In the genomic region with DNA sequence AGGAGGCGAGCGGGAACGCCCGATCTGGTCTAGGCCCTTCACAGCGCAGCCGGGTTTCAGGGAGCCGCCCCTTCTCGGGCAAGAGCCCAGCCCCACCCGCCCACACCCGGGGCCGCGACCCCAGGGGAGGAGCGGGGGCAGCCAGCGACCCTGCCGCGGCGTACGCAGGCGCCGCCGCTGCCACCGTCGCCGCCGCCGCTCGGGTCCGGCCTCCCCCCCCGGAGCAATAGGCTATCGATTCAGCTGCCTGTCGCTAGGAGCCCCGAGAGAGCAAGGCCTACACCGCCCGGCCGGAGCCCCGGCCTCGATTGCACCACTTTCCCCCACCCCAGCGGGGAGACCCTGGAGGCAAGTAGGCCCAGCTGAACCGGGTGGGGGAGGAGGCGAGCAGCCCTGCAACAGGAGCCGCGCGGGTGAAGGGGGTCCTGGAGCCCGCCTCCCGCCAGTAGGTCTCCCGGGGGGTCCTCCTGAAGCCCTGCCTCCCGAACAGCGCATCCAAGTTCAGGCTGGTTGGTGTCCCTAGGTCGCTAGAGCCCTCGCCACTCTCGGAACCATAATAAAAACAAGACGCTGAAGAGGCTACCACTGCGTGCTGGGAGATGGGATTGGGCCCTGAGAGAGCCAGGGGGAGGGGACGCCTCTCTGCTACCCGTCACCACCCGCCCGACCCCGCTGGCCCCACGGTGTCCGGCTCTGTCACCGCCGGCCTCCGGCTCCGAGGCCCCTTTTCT, we compare ENCODE assay signal across 8 mouse cellular contexts. TPM values are rescaled to one million over a fixed set of nuclear protein-coding genes. Genes with fewer than 3 reads are reported as not detected.
DNase-seq lines count a peak whose midpoint lies in the region; ATAC-seq and TF ChIP-seq lines count a peak whose summit lies in the region.

No protein-coding gene starts in this region.

- peak; percentile 32; the same call in 1 of the 2 replicates for TF ChIP-seq POLR2A in bone marrow, adult 2 months (IDR thresholded peaks at IDR 0.05; ENCODE audit: borderline replicate concordance, control insufficient read depth, low read depth, low read length)
- TF ChIP-seq POLR2A in limb, embryonic 14.5 days (IDR thresholded peaks at IDR 0.05; ENCODE audit: borderline replicate concordance, extremely low read depth, insufficient read depth, insufficient read length), result no peak

- TF ChIP-seq CTCF in bone marrow, adult 2 months (IDR thresholded peaks at IDR 0.05; ENCODE audit: control insufficient read depth, insufficient read depth, low read length), result no peak

- WGBS in bone marrow, adult 2 months, result under 1% methylated on average over 61 of the region's 64 CpGs
- WGBS in embryonic facial prominence, embryonic 15.5 days, result 1% methylated on average over 52 of the region's 64 CpGs
- WGBS in heart, embryonic 10.5 days, result under 1% methylated on average over 64 of the region's 64 CpGs
- under 1% methylated on average over 37 of the region's 64 CpGs for WGBS in kidney, embryonic 14.5 days
- 0% methylated on average over 39 of the region's 64 CpGs for whole genome bisulfite sequencing in limb, embryonic 14.5 days
- whole genome bisulfite sequencing in midbrain, embryonic 15.5 days, result under 1% methylated on average over 54 of the region's 64 CpGs

- DNase-seq in A20 (ENCODE audit: low read depth, low spot score), result peak; percentile 84
- DNase-seq in heart, embryonic 10.5 days (ENCODE audit: low spot score), result peak; percentile 89
- DNase-seq in limb, embryonic 14.5 days (ENCODE audit: low spot score), result peak; percentile 61
- DNase-seq in spleen, adult 18-20 months, result peak; percentile 59 to 66

- H3K4me2 ChIP-seq in embryonic facial prominence, embryonic 15.5 days (replicated peaks), result peak overlapping the region; percentile 87
- H3K4me2 ChIP-seq in kidney, embryonic 14.5 days (replicated peaks; ENCODE audit: low read depth, low read length), result peak overlapping the region; percentile 76
- peak overlapping the region; percentile 77 for H3K4me2 ChIP-seq in limb, embryonic 14.5 days (replicated peaks; ENCODE audit: low read depth, low read length, severe bottlenecking)
- H3K4me2 ChIP-seq in midbrain, embryonic 15.5 days, result peak overlapping the region; percentile 73

- no peaks in the 10 kb centered on the region for H3K9me3 ChIP-seq in embryonic facial prominence, embryonic 15.5 days (replicated peaks)
- no peaks in the 10 kb centered on the region for H3K9me3 ChIP-seq in heart, embryonic 10.5 days
- no peaks in the 10 kb centered on the region for H3K9me3 ChIP-seq in kidney, embryonic 14.5 days (ENCODE audit: control insufficient read depth, low read length)
- H3K9me3 ChIP-seq in limb, embryonic 14.5 days (ENCODE audit: control insufficient read depth, low read length), result no peaks in the 10 kb centered on the region
- H3K9me3 ChIP-seq in midbrain, embryonic 15.5 days, result no peaks in the 10 kb centered on the region

- ATAC-seq in embryonic facial prominence, embryonic 15.5 days (ENCODE audit: insufficient number of reproducible peaks, low FRiP score, low TSS enrichment, low read depth), result peak; percentile 75
- peak; percentile 79 for ATAC-seq in kidney, embryonic 14.5 days (ENCODE audit: low FRiP score, low TSS enrichment)
- ATAC-seq in limb, embryonic 14.5 days (ENCODE audit: low FRiP score, low read depth), result peak; percentile 73
- ATAC-seq in midbrain, embryonic 15.5 days (replicated peaks), result peak; percentile 74

- H3K4me3 ChIP-seq in bone marrow, adult 2 months (replicated peaks; ENCODE audit: control insufficient read depth, low read depth, low read length), result peak overlapping the region; percentile 83
- peak overlapping the region; percentile 74 for H3K4me3 ChIP-seq in embryonic facial prominence, embryonic 15.5 days (replicated peaks)
- H3K4me3 ChIP-seq in heart, embryonic 10.5 days, result peak overlapping the region; percentile 98
- H3K4me3 ChIP-seq in kidney, embryonic 14.5 days (ENCODE audit: low read length), result peak overlapping the region; percentile 93
- H3K4me3 ChIP-seq in limb, embryonic 14.5 days (replicated peaks; ENCODE audit: low read length), result peak overlapping the region; percentile 91
- peak overlapping the region; percentile 96 for H3K4me3 ChIP-seq in midbrain, embryonic 15.5 days

- no peaks in the 10 kb centered on the region for H3K27me3 ChIP-seq in embryonic facial prominence, embryonic 15.5 days
- no peaks in the 10 kb centered on the region for H3K27me3 ChIP-seq in heart, embryonic 10.5 days (ENCODE audit: insufficient read depth, poor library complexity, severe bottlenecking)
- no peaks in the 10 kb centered on the region for H3K27me3 ChIP-seq in kidney, embryonic 14.5 days (ENCODE audit: control insufficient read depth, insufficient read depth, low read length)
- H3K27me3 ChIP-seq in limb, embryonic 14.5 days (ENCODE audit: control insufficient read depth, insufficient read depth, low read length), result no peaks in the 10 kb centered on the region
- no peaks in the 10 kb centered on the region for H3K27me3 ChIP-seq in midbrain, embryonic 15.5 days (replicated peaks)

- H3K4me1 ChIP-seq in bone marrow, adult 2 months (ENCODE audit: control insufficient read depth, insufficient read depth, low read length), result no peaks in the 10 kb centered on the region; the same call in 1 of the 2 replicates
- peaks cover 11% of the 10 kb centered on the region for H3K4me1 ChIP-seq in embryonic facial prominence, embryonic 15.5 days
- H3K4me1 ChIP-seq in heart, embryonic 10.5 days, result peaks cover 19% of the 10 kb centered on the region
- H3K4me1 ChIP-seq in kidney, embryonic 14.5 days (ENCODE audit: control insufficient read depth, insufficient read depth, low read length), result peaks cover 7% of the 10 kb centered on the region; the same call in 1 of the 2 replicates
- H3K4me1 ChIP-seq in limb, embryonic 14.5 days (ENCODE audit: control insufficient read depth, insufficient read depth, low read length), result no peaks in the 10 kb centered on the region
- H3K4me1 ChIP-seq in midbrain, embryonic 15.5 days, result peaks cover 35% of the 10 kb centered on the region

- no peaks in the 10 kb centered on the region for H3K36me3 ChIP-seq in embryonic facial prominence, embryonic 15.5 days
- H3K36me3 ChIP-seq in heart, embryonic 10.5 days, result no peaks in the 10 kb centered on the region
- 0 out of 2 replicates have a peak, but pooled peaks cover 3% of the 10 kb centered on the region for H3K36me3 ChIP-seq in kidney, embryonic 14.5 days (ENCODE audit: control insufficient read depth, insufficient read depth, low read length)
- peaks cover 7% of the 10 kb centered on the region for H3K36me3 ChIP-seq in limb, embryonic 14.5 days (ENCODE audit: control insufficient read depth, insufficient read depth, low read length)
- no peaks in the 10 kb centered on the region for H3K36me3 ChIP-seq in midbrain, embryonic 15.5 days (replicated peaks)

- peak overlapping the region; percentile 69 for H3K27ac ChIP-seq in bone marrow, adult 2 months (ENCODE audit: control insufficient read depth, insufficient read depth, low read depth, low read length, poor library complexity)
- peak overlapping the region; percentile 97 for H3K27ac ChIP-seq in embryonic facial prominence, embryonic 15.5 days (replicated peaks)
- H3K27ac ChIP-seq in heart, embryonic 10.5 days, result peak overlapping the region; percentile 97
- H3K27ac ChIP-seq in kidney, embryonic 14.5 days (ENCODE audit: low read depth, low read length), result peak overlapping the region; percentile 97
- peak overlapping the region; percentile 91 for H3K27ac ChIP-seq in limb, embryonic 14.5 days (replicated peaks; ENCODE audit: low read depth, low read length)
- H3K27ac ChIP-seq in midbrain, embryonic 15.5 days, result peak overlapping the region; percentile 96

- peak overlapping the region; percentile 72 for H3K9ac ChIP-seq in embryonic facial prominence, embryonic 15.5 days
- peak overlapping the region; percentile 90 for H3K9ac ChIP-seq in kidney, embryonic 14.5 days (ENCODE audit: low read depth, low read length)
- H3K9ac ChIP-seq in limb, embryonic 14.5 days (ENCODE audit: low read depth, low read length, severe bottlenecking), result peak overlapping the region; percentile 84
- peak overlapping the region; percentile 96 for H3K9ac ChIP-seq in midbrain, embryonic 15.5 days

RNA-seq across cellular contexts. Expression of a gene that starts 1.3 kb away (rescaled TPM):
- polyA plus RNA-seq in bone marrow, adult 2 months (2011; ENCODE audit: insufficient read depth, insufficient read length, low replicate concordance, missing spikeins), result 4.6 and 12.5 TPM in 2 replicates
- 13.7 and 15.3 TPM in 2 replicates for polyA plus RNA-seq in embryonic facial prominence, embryonic 15.5 days (2015; fragmentation: Nextera tagmentation; extraction: Ambion mirVana)
- 8.5 and 9.9 TPM in 2 replicates for polyA plus RNA-seq in heart, embryonic 10.5 days (2016; fragmentation: Nextera tagmentation; extraction: Ambion mirVana)
- 8.6 and 11.2 TPM in 2 replicates for polyA plus RNA-seq in kidney, embryonic 14.5 days (2014; fragmentation: Nextera tagmentation; extraction: Ambion mirVana)
- 27.8 and 33.9 TPM in 2 replicates for polyA plus RNA-seq in limb, embryonic 14.5 days (2012; rRNA removed)
- 13.9 and 15.6 TPM in 2 replicates for polyA plus RNA-seq in limb, embryonic 14.5 days (2014; fragmentation: Nextera tagmentation; extraction: Ambion mirVana)
- polyA plus RNA-seq in midbrain, embryonic 15.5 days (2015; fragmentation: Nextera tagmentation; extraction: Ambion mirVana), result 25.5 and 26.6 TPM in 2 replicates

RNA-seq across cellular contexts. Expression of a gene that starts 27.8 kb away (rescaled TPM):
- 1.8 and 7.0 TPM in 2 replicates for polyA plus RNA-seq in bone marrow, adult 2 months (2011; ENCODE audit: insufficient read depth, insufficient read length, low replicate concordance, missing spikeins)
- polyA plus RNA-seq in embryonic facial prominence, embryonic 15.5 days (2015; fragmentation: Nextera tagmentation; extraction: Ambion mirVana), result 24.1 and 25.3 TPM in 2 replicates
- 21.2 TPM in 2 replicates for polyA plus RNA-seq in heart, embryonic 10.5 days (2016; fragmentation: Nextera tagmentation; extraction: Ambion mirVana)
- 21.6 and 28.8 TPM in 2 replicates for polyA plus RNA-seq in kidney, embryonic 14.5 days (2014; fragmentation: Nextera tagmentation; extraction: Ambion mirVana)
- polyA plus RNA-seq in limb, embryonic 14.5 days (2012; rRNA removed), result 30.5 and 33.1 TPM in 2 replicates
- polyA plus RNA-seq in limb, embryonic 14.5 days (2014; fragmentation: Nextera tagmentation; extraction: Ambion mirVana), result 22.8 and 28.7 TPM in 2 replicates
- 59.6 and 69.7 TPM in 2 replicates for polyA plus RNA-seq in midbrain, embryonic 15.5 days (2015; fragmentation: Nextera tagmentation; extraction: Ambion mirVana)

Comparison
In these comparisons a context has a peak if more than half of its experiments do, and no peak if none do; other contexts are left out.
1. Peak in every context shown above with its lines: DNase-seq, ATAC-seq, H3K4me3 ChIP-seq and H3K27ac ChIP-seq.